Mouse (Mus musculus) embryo, embryonic 10 days (tissue): ENCODE measurements around the gene Akain1.

ENCODE experiments used
- DNase-seq: peaks from one replicate; pipeline ENCODE4 v3.0.0-alpha.2; 2015; ENCODE audit warnings: low spot score

Akain1 gene

DNA sequence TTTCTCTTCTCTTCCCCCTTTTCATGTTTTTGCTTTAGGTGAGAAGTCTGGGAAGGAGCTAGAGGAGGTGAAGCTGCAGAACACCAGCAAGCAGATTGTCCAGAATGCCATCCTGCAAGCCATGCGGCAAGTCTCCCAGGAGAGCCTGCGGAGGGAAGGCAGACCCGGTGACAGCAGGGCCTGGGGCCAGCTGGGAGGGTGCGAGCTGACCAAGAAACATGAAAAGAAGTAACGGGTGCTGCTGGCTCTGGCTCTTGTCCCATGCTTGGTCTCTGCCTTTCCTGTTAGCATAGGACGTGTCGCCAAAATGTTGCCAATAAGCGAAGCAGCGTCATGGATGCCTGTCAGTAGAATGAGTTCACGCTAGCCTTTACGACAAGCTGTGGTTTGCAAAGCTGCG, 48.0 kb downstream of the Akain1 start:
- DNase-seq = no peak

DNA sequence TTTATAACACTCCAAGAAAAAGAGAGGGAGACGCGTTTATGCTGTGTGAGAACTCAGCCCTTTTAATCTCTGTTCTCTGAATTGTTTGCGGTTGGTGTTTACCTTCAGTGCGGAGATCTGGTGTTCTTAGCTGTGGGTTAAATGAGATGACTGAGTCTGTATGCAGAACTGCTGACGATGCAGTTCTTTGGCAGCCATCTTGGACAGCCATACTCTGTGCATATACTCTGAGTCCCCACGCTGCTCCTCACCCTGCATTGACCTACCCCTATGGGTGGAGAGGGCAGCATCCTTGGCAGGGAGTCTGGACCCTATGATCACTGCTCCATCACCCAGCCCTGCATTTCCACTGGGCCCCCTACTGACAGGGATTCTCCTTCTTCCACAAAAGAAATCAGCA, 48.8 kb downstream of the Akain1 start:
- no peak for DNase-seq

- no peak for DNase-seq
These were observed 49.7 kb downstream of the Akain1 start for GRCm38 (mm10) chr17:69488826-69489225.

DNA sequence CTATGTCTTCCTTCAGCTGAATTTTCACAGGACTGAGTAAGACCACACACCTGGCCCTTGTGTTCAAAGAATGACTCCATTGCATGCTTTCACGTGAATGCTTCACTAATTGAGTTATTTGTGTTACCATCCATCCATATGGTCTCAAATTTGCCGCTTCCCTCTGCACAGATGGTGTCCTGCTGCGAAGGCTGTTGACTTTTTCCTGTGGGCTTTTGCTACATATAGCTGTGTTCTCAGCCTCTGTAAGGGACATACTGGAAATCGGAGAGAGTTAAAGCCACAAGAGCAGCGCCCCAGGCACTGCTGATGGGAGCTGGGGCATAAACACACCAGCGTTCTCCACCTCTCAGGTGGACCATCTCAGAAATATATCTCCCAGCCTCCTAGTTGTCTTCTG, 53.2 kb downstream of the Akain1 start:
- DNase-seq = no peak

DNA sequence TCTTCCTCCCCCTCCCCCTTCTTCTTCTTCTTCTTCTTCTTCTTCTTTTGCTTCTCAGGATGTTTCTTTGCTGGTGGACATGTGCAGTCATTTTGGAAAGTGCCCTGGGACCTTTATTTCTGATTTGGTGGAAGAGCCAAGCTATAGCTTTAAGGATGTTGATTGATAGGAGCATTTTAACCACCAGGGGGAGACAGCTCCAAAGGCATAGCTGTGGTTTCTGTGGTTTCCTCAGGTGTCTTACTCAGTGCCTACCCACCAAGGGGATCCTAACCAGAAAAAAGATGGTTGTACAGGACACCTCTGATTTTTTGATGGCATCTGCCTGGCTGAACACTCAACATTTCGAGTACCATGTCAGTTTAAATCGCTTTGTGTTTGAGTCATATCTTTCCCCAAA, 56.4 kb downstream of the Akain1 start:
- no peak for DNase-seq

DNA sequence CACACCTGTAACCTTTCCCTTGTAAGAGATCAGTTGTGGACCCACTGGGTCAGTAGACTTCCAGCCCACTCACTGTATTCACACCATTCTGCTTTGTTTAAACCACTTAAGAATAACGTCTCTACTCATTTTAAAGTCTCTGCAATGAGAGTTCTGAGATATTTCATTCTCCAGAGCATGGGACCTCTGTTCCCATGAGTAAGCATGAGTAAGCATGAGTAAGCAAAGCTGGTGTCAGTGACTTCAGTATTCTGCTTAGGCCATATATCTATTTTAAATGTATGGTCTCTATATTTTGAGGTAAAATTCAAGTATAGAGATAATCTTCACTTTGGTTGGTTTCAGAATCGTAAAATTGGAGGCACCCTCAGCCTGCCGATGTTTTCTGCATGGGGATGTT, 57.0 kb downstream of the Akain1 start:
- DNase-seq = no peak

DNA sequence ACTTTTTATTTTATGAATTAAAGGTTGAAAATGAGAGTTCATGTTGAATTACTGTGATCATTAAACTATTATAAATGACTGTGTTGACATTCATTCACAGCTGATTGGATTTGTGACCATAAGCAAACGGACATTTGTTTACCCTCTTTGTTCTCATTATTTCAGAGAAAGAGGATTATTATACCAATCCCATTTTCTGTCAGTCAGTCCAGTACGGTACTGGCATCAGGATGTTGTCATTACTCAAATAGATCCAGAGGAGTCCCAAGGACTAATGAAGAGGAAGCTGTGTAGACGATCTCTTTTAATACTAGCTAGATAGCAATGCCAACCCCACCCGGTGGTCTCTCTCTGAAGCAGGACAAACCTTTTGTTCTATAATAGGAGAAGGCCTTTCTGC, 58.2 kb downstream of the Akain1 start:
- no peak for DNase-seq

DNA sequence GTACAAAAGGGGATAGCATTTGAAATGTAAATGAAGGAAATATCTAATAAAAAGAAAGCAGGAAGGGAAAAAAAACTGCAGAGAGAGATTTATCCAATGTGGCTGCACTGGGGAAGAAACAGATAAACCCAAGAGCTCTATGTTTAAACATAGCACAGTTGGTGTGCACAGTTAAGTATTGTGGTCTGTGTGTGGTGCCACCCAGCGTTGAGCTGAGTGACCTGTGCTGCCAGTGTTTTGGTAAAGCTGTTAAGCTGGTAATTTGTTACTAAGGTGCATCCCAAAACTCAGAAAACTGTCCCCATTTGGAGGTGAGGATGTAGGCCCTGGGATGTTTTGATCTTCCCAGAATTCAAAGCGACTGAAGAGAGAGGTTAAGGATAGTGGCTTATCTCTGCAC, 59.8 kb downstream of the Akain1 start:
- no peak for DNase-seq

GRCm38 (mm10) chr17:69499441-69499840, 60.3 kb downstream of the Akain1 start:
- DNase-seq = peak; percentile 20

DNA sequence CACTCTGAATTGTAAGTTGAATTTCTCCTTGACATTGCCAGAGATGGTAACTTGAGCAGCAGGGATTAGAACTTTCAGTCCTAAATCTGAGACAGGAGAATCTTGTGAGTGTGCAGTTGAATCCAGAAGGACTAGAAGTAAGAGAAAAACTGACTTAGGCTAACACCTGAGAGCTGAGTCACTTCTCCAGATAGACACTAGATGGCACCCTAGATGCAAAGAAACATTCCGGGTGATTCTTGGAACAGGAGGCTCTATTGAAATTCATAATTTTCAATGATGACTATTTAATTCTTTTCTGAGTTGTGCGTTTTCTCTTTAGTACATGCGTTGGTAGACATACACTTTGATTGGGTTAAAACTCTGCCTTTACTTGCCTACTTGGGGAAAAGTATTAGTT, 66.9 kb downstream of the Akain1 start:
- peak; percentile 50 for DNase-seq

DNA sequence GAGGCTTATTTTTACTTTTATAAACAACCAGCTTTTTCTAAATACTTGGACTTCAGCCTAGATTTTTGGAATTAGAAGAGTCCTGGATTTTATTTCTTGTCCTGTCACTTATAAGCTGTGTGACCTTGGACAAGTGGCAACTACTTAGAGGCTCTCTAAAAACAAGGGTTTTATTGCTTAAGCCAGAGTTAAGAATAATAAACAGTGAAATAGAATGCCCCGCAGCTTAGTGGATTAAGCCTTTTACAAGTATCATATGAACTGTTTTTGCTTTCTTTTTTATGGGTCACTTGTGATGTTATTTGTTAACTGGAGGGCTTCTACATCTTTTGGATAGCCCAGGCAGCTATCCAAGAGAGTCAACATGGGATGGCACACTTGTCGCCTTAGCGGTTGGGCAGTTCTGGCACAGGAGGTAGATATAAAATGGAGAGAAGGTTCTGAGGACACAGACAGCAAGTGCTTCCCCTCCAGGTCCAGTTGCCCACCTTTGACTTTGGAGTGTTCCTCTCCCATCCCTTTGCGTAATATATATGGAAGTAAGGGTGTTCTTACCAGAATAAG, 77.3 kb downstream of the Akain1 start:
- no peak for DNase-seq

DNA sequence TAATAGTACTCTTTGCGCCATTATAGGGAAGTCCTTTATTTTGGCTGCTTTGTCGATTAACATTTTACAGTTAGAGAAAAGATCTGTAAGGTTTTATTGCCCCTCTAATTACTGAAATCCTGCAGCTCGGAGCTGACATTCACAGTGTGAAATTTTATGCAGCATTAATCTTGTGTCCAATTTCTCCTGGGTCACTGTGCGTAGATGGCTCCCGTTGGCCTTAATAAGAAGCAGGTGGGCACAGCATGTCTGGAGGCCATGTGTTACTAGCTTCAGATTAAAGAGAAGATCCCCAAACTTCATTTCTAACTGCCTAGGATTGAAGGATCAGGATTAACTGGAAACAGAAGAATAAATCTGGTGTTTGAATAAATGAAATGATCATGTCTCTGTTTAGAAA, 92.3 kb downstream of the Akain1 start:
- peak; percentile 44 for DNase-seq
